Mouse (Mus musculus) MEL (cell line): ENCODE data around the gene Gm49369.

Source experiments
- CHD1 ChIP-seq: IDR thresholded peaks from 2 replicates; pipeline ENCODE4 v1.6.1; 2012; ENCODE audit warnings: low read depth, mild to moderate bottlenecking, inconsistent platforms, low read length, improper control_type of control experiment
- CHD2 ChIP-seq: IDR thresholded peaks from 2 replicates; pipeline ENCODE4 v1.6.1; 2011; ENCODE audit warnings: low read length, improper control_type of control experiment
- CTCF ChIP-seq, 3 experiments: IDR thresholded peaks in 2 of 3; conservative IDR thresholded peaks in 1 of 3; 2 replicates each; pipeline ENCODE4 v1.5.1; 2011 to 2012; ENCODE audit warnings: low read length in 3 of 3, low read depth in 2 of 3, mild to moderate bottlenecking in 2 of 3, improper control_type of control experiment in 1 of 3, inconsistent platforms in 1 of 3, mixed read lengths in 1 of 3, moderate library complexity in 1 of 3; ENCODE audit not compliant: control insufficient read depth in 1 of 3, insufficient read depth in 1 of 3, poor library complexity in 1 of 3, severe bottlenecking in 1 of 3
- EP300 ChIP-seq, 2 experiments: IDR thresholded peaks; 2 replicates each; pipeline ENCODE4 v1.6.1; 2011; ENCODE audit warnings: improper control_type of control experiment in 2 of 2, low read length in 2 of 2, low read depth in 1 of 2, mild to moderate bottlenecking in 1 of 2
- GABPA ChIP-seq: IDR thresholded peaks from 2 replicates; pipeline ENCODE4 v1.6.1; 2012; ENCODE audit warnings: low read depth, mild to moderate bottlenecking, inconsistent platforms, low read length, improper control_type of control experiment, moderate library complexity
- GATA1 ChIP-seq: IDR thresholded peaks from 2 replicates; pipeline ENCODE4 v1.6.1; 2011; ENCODE audit warnings: low read depth, low read length, improper control_type of control experiment
- JUND ChIP-seq: IDR thresholded peaks from 2 replicates; pipeline ENCODE4 v1.6.1; 2011; ENCODE audit warnings: low read depth, mild to moderate bottlenecking, improper control_type of control experiment, low read length
- MEF2A ChIP-seq: IDR thresholded peaks from 2 replicates; pipeline ENCODE4 v1.6.1; 2014; ENCODE audit warnings: low read depth, mild to moderate bottlenecking, inconsistent platforms, low read length, improper control_type of control experiment; ENCODE audit not compliant: poor library complexity, insufficient replicate concordance, severe bottlenecking; ENCODE audit errors: extremely low read depth
- POLR2A ChIP-seq, 2 experiments: IDR thresholded peaks; 2 replicates each; pipeline ENCODE4 v1.6.1; 2011 to 2012; ENCODE audit warnings: low read length in 2 of 2, mild to moderate bottlenecking in 2 of 2, control low read depth in 1 of 2, improper control_type of control experiment in 1 of 2, low read depth in 1 of 2, moderate library complexity in 1 of 2; ENCODE audit not compliant: control insufficient read depth in 1 of 2, insufficient read depth in 1 of 2, poor library complexity in 1 of 2
- POLR2AphosphoS2 ChIP-seq: IDR thresholded peaks from 2 replicates; pipeline ENCODE4 v1.6.1; 2011; ENCODE audit warnings: low read length, improper control_type of control experiment
- RCOR1 ChIP-seq: IDR thresholded peaks from 2 replicates; pipeline ENCODE4 v1.6.1; 2012; ENCODE audit warnings: low read depth, mild to moderate bottlenecking, inconsistent platforms, low read length, improper control_type of control experiment

DNA sequence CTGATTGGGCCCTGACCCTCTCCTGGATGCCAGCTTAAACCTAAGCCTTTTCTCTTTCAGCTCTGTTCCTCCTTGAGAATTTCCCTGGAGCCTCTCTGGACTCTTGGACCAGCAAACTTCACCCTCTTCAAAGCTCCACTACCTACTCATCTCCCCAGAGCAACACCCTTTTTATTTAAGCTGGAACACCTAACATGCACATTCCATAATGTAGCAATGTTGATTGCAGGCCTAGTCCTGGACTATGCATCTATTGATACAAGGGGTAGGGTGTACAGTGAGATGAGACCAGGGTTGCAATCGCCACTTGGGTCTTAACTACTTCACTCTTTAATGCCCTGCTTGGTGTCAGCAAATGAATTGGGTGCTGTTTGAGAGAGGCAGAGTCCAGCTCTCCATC is 5.7 kb upstream of the Gm49369 start:
- TF ChIP-seq POLR2A (IDR thresholded peaks at IDR 0.05; ENCODE audit: control insufficient read depth in 1 of 2, insufficient read depth in 1 of 2, low read depth in 1 of 2, low read length in 2 of 2, poor library complexity in 1 of 2) (peak in 1 of 2 experiments; percentile 47; a peak in 1 of 4 replicates), POLR2AphosphoS2 (peak; percentile 54; the same call in 1 of the 2 replicates), GABPA (no peak), CHD2 (no peak), JUND (no peak), GATA1 (no peak), EP300 (IDR thresholded peaks at IDR 0.05; ENCODE audit: low read depth in 1 of 2, low read length in 2 of 2) (no peak), CTCF (IDR thresholded peaks at IDR 0.05 in 2 of 3, conservative IDR thresholded peaks at IDR 0.05 in 1 of 3; ENCODE audit: control insufficient read depth in 1 of 3, insufficient read depth in 1 of 3, low read depth in 2 of 3, low read length in 3 of 3, poor library complexity in 1 of 3, severe bottlenecking in 1 of 3) (no peak), CHD1 (no peak), MEF2A (no peak), RCOR1 (no peak)
